Mouse (Mus musculus): Measurements from ENCODE around the gene Tgfa. TPM values are rescaled to one million over a fixed set of nuclear protein-coding genes. Genes with fewer than 3 reads are reported as not detected.

Gene Tgfa
- polyA plus RNA-seq, 1 experiment, result 16.1 TPM

DNA sequence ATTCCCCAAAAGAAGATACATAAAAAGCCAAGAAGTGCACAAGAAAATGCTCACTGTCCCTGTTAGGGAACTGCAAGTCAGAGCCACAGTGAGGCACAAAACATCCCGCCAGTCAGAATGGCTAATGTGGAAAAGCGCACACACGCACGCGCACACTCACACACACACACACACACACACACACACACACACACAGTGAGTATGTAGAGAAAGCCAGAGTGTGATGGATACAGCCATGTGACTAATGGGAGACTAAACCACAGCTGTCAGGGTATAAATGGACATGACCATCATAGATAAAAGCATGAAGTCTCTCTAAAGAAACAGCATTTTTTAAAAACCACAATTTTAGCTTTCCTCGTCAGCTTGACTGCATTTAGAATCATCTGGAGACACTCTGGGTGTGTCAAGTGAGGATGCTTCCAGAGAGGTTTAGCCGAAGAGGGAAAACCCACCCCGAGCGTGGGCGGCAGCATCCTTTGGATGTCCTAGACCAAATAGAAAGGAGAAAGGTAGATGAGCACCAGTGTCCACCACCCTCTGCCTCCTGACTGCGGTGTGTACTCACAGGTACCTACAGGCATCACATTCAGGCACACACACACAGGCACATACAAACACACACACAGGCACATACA lies 86.7 kb downstream of the Tgfa start:
- H3K27ac ChIP-seq (ENCODE audit: insufficient read depth, low read length), result no peak overlapping the region
- H3K4me3 ChIP-seq (replicated peaks; ENCODE audit: insufficient read depth, low read depth, low read length), result no peak overlapping the region
- H3K4me1 ChIP-seq (ENCODE audit: control insufficient read depth, insufficient read depth, low read length), result no peaks in the 10 kb centered on the region
- H3K27me3 ChIP-seq (ENCODE audit: control insufficient read depth, insufficient read depth, low read length), result no peaks in the 10 kb centered on the region
- 84% methylated on average over 11 of the region's 11 CpGs for WGBS
- TF ChIP-seq POLR2A (IDR thresholded peaks at IDR 0.05; ENCODE audit: borderline replicate concordance, insufficient read depth, low read length) (no peak), CTCF (IDR thresholded peaks at IDR 0.05; ENCODE audit: borderline replicate concordance, insufficient read depth, low read depth, low read length) (no peak)
- no peak for DNase-seq

DNA sequence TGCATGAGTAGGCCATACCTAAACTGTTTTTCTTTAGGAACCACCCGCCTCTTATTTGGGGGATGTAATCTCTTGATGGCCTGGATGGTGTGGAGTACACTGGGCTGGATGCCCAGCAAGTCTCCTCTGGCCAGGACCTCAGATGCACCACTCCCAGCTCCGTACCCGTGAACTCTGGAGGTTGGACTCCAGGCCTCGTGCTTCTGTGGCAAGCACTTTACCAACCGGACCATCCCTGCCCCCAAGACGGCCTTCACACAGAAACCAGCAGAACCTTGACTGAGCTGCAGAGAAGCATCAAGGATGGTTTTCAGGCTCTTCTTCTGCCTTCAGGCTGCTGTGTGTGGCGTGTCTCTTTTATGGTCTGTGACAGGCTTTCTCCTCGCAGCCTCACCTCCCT lies 98.3 kb downstream of the Tgfa start:
- no peaks in the 10 kb centered on the region; the same call in 1 of the 2 replicates for H3K4me1 ChIP-seq (ENCODE audit: control insufficient read depth, insufficient read depth, low read length)
- H3K27me3 ChIP-seq (ENCODE audit: control insufficient read depth, insufficient read depth, low read length), result no peaks in the 10 kb centered on the region
- no peak overlapping the region for H3K27ac ChIP-seq (ENCODE audit: insufficient read depth, low read length)
- 42% methylated on average over 8 of the region's 8 CpGs for WGBS
- DNase-seq, result no peak
- H3K4me3 ChIP-seq (replicated peaks; ENCODE audit: insufficient read depth, low read depth, low read length), result no peak overlapping the region
- TF ChIP-seq POLR2A (IDR thresholded peaks at IDR 0.05; ENCODE audit: borderline replicate concordance, insufficient read depth, low read length), result no peak
- no peak for TF ChIP-seq CTCF (IDR thresholded peaks at IDR 0.05; ENCODE audit: borderline replicate concordance, insufficient read depth, low read depth, low read length)

DNA sequence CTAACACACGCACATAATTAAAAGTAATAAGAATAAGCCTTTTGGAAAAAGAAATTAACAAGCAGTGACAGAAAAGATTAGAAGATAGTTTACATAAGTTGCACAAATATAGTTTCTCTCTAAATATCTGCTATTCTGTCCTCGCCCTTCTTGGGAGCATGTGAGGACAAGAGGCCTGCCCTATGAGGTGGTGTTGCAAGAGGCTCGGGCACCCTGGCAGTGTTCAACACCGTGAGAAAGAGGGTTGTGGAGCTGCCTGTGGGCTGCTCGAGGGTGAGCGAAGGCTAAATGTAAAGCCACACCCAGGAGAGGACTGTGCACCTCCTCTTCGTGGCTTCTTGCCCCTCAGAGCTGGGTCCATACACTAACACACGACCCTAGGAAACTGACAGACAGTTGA lies 100.4 kb downstream of the Tgfa start:
- 83% methylated on average over 8 of the region's 8 CpGs for WGBS
- Histone ChIP-seq H3K4me3 (replicated peaks; ENCODE audit: insufficient read depth, low read depth, low read length) (no peak overlapping the region), H3K27ac (ENCODE audit: insufficient read depth, low read length) (no peak overlapping the region), H3K4me1 (ENCODE audit: control insufficient read depth, insufficient read depth, low read length) (no peaks in the 10 kb centered on the region; the same call in 1 of the 2 replicates), H3K27me3 (ENCODE audit: control insufficient read depth, insufficient read depth, low read length) (no peaks in the 10 kb centered on the region)
- TF ChIP-seq CTCF (IDR thresholded peaks at IDR 0.05; ENCODE audit: borderline replicate concordance, insufficient read depth, low read depth, low read length) (no peak), POLR2A (IDR thresholded peaks at IDR 0.05; ENCODE audit: borderline replicate concordance, insufficient read depth, low read length) (no peak)
- no peak for DNase-seq

DNA sequence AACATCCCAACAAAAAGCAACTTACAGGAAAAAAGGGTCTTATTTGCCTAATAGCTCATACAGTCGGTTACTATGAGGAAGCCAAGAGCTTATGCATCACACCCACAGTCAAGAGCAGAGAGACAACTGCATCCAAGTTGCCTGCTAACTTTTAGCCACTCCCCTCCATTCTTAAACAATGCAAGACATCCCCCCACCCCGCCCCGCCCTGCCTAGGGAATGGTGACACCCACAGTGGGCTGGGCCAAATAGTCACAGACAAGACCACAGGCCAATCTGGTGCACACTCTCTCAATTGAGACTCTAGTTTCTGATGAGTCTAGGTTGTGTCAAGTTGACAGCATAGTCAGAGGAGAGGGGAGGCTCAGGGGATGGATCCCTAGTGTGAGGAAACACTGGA lies 101.1 kb downstream of the Tgfa start:
- Histone ChIP-seq H3K4me1 (ENCODE audit: control insufficient read depth, insufficient read depth, low read length) (no peaks in the 10 kb centered on the region; the same call in 1 of the 2 replicates), H3K27me3 (ENCODE audit: control insufficient read depth, insufficient read depth, low read length) (no peaks in the 10 kb centered on the region), H3K4me3 (replicated peaks; ENCODE audit: insufficient read depth, low read depth, low read length) (no peak overlapping the region), H3K27ac (ENCODE audit: insufficient read depth, low read length) (no peak overlapping the region)
- 92% methylated on average over 3 of the region's 3 CpGs for WGBS
- no peak for TF ChIP-seq CTCF (IDR thresholded peaks at IDR 0.05; ENCODE audit: borderline replicate concordance, insufficient read depth, low read depth, low read length)
- TF ChIP-seq POLR2A (IDR thresholded peaks at IDR 0.05; ENCODE audit: borderline replicate concordance, insufficient read depth, low read length), result no peak
- DNase-seq, result no peak

DNA sequence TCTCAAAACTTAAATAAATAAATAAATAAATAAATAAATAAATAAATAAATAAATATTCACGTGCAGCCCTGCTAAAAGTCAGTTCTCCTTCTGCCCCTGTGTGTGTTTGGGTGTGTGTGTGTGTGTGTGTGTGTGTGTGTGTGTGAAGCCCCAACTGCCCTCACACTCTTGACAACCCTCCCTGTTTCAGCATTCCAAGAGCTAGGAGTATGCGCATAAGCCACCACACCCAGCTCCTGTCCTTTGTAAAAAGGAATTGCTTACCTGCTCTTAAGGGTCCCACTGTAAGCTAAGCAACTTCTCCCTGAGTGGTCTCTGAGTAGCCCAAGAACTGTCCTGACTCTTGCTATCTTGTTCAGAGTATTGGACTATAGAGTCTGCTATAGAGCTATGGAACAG lies 101.9 kb downstream of the Tgfa start:
- Histone ChIP-seq H3K4me1 (ENCODE audit: control insufficient read depth, insufficient read depth, low read length) (no peaks in the 10 kb centered on the region; the same call in 1 of the 2 replicates), H3K4me3 (replicated peaks; ENCODE audit: insufficient read depth, low read depth, low read length) (no peak overlapping the region), H3K27ac (ENCODE audit: insufficient read depth, low read length) (no peak overlapping the region), H3K27me3 (ENCODE audit: control insufficient read depth, insufficient read depth, low read length) (no peaks in the 10 kb centered on the region)
- DNase-seq, result no peak
- no peak for TF ChIP-seq CTCF (IDR thresholded peaks at IDR 0.05; ENCODE audit: borderline replicate concordance, insufficient read depth, low read depth, low read length)
- TF ChIP-seq POLR2A (IDR thresholded peaks at IDR 0.05; ENCODE audit: borderline replicate concordance, insufficient read depth, low read length), result no peak
- WGBS, result 78% methylated on average over 2 of the region's 2 CpGs

DNA sequence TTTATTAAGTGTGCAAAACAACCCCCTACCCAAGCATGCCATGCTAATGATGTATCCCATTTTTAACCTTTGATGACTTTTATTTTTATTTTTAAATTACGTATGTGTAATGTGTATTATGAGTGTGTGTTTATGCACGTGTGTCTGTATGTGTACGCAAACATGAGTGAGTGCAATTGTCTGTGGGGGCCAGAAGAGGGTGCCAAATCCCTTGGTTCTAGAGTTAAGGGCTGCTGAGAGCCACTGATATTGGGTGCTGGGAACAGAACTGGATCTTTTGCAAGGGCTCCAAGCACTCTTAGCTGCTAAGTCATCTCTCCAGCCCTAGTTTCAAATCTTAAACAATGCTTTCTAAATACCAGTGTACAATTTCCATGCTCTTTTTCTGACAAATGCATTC lies 103.9 kb downstream of the Tgfa start:
- TF ChIP-seq POLR2A (IDR thresholded peaks at IDR 0.05; ENCODE audit: borderline replicate concordance, insufficient read depth, low read length), result no peak
- TF ChIP-seq CTCF (IDR thresholded peaks at IDR 0.05; ENCODE audit: borderline replicate concordance, insufficient read depth, low read depth, low read length), result no peak
- H3K4me1 ChIP-seq (ENCODE audit: control insufficient read depth, insufficient read depth, low read length), result no peaks in the 10 kb centered on the region
- WGBS, result 97% methylated on average over 3 of the region's 3 CpGs
- no peak overlapping the region for H3K27ac ChIP-seq (ENCODE audit: insufficient read depth, low read length)
- H3K27me3 ChIP-seq (ENCODE audit: control insufficient read depth, insufficient read depth, low read length), result no peaks in the 10 kb centered on the region
- H3K4me3 ChIP-seq (replicated peaks; ENCODE audit: insufficient read depth, low read depth, low read length), result no peak overlapping the region
- no peak for DNase-seq

DNA sequence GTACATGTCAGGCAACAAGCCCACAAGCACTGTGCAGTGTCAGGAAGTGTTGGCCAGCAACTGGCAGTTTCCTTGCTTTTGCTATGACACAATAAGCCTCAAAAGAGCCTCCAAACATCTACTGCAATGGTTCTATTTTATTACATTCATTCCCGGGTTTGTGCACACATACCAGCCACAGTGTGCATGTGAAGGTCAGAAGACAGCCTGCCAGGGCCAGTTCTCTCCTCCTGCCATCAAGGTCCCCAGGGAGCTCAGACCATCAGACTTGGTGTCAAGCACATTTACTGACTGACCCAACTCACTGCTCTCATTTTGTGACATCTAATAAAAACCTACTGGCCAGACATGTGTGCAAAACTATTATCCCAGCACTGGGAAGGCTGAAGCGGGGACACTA lies 104.4 kb downstream of the Tgfa start:
- Histone ChIP-seq H3K27ac (ENCODE audit: insufficient read depth, low read length) (no peak overlapping the region), H3K4me3 (replicated peaks; ENCODE audit: insufficient read depth, low read depth, low read length) (no peak overlapping the region), H3K27me3 (ENCODE audit: control insufficient read depth, insufficient read depth, low read length) (no peaks in the 10 kb centered on the region), H3K4me1 (ENCODE audit: control insufficient read depth, insufficient read depth, low read length) (no peaks in the 10 kb centered on the region)
- 77% methylated on average over 2 of the region's 2 CpGs for WGBS
- TF ChIP-seq POLR2A (IDR thresholded peaks at IDR 0.05; ENCODE audit: borderline replicate concordance, insufficient read depth, low read length), result no peak
- TF ChIP-seq CTCF (IDR thresholded peaks at IDR 0.05; ENCODE audit: borderline replicate concordance, insufficient read depth, low read depth, low read length), result no peak
- no peak for DNase-seq

DNA sequence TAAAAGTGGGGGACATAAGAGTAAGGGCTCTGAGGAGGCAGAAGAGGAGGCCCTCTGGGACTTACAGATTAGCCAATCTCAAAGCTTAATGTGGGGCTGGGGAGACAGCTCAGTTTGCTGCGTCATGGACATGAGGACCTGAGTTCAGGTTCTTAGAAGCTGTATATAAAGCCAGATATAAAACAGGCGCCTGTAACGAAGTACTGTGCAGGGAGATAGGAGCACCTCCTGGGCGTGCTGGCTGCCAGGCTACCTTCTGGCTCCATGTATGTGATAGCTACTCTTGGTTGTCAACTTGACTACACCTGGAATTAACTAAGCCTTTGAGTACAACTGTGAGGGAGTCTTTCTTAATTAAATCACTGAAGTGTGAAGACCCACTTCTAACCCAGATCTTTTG lies 110.7 kb downstream of the Tgfa start:
- no peak overlapping the region for H3K4me3 ChIP-seq (replicated peaks; ENCODE audit: insufficient read depth, low read depth, low read length)
- TF ChIP-seq CTCF (IDR thresholded peaks at IDR 0.05; ENCODE audit: borderline replicate concordance, insufficient read depth, low read depth, low read length), result no peak
- no peak for TF ChIP-seq POLR2A (IDR thresholded peaks at IDR 0.05; ENCODE audit: borderline replicate concordance, insufficient read depth, low read length)
- H3K27me3 ChIP-seq (ENCODE audit: control insufficient read depth, insufficient read depth, low read length), result no peaks in the 10 kb centered on the region
- no peaks in the 10 kb centered on the region for H3K4me1 ChIP-seq (ENCODE audit: control insufficient read depth, insufficient read depth, low read length)
- WGBS, result 91% methylated on average over 4 of the region's 4 CpGs
- H3K27ac ChIP-seq (ENCODE audit: insufficient read depth, low read length), result no peak overlapping the region
- DNase-seq, result no peak

Measured in cerebellum, adult 2 months (tissue).